Mouse (Mus musculus) MEL (cell line): ENCODE measurements at regions not wholly inside any gene's neighbourhood (a gene's known extent, or its start where the extent isn't known, plus 50 kb on each side); places are given as distances from the start of the nearest gene placed in this dataset.

Experiments used
- DNase-seq: peaks from one replicate; pipeline ENCODE4 v3.0.0; 2011; ENCODE audit warnings: low read depth, low spot score
- H3K27ac ChIP-seq: 2 replicates; pipeline ENCODE4 v1.5.1; 2012; ENCODE audit warnings: low read depth, mild to moderate bottlenecking, control low read depth, low read length, moderate library complexity; ENCODE audit not compliant: control insufficient read depth
- H3K27me3 ChIP-seq, 2 experiments: fragments of 150-350 bp in 1 of 2; sonication (generic) in 1 of 2; 2 replicates each; pipeline ENCODE4 v1.6.1; 2012; ENCODE audit warnings: low read length in 2 of 2, mild to moderate bottlenecking in 2 of 2, improper control_type of control experiment in 1 of 2, moderate library complexity in 1 of 2; ENCODE audit not compliant: insufficient read depth in 2 of 2, control insufficient read depth in 1 of 2
- H3K36me3 ChIP-seq, 2 experiments: 2 replicates each; pipeline ENCODE4 v1.6.1; 2012 to 2014; ENCODE audit warnings: low read length in 2 of 2, improper control_type of control experiment in 1 of 2, inconsistent platforms in 1 of 2, mild to moderate bottlenecking in 1 of 2; ENCODE audit not compliant: insufficient read depth in 2 of 2, control insufficient read depth in 1 of 2
- H3K4me1 ChIP-seq, 2 experiments: fragments of 150-350 bp in 1 of 2; sonication (generic) in 1 of 2; 2 replicates each; pipeline ENCODE4 v1.6.1; 2012; ENCODE audit warnings: low read length in 2 of 2, improper control_type of control experiment in 1 of 2, mild to moderate bottlenecking in 1 of 2; ENCODE audit not compliant: insufficient read depth in 2 of 2, control insufficient read depth in 1 of 2
- H3K4me3 ChIP-seq, 2 experiments: fragments of 150-350 bp in 1 of 2; sonication (generic) in 1 of 2; 2 replicates each; pipeline ENCODE4 v1.5.1; 2012; ENCODE audit warnings: low read depth in 2 of 2, low read length in 2 of 2, mild to moderate bottlenecking in 2 of 2, moderate library complexity in 2 of 2, control low read depth in 1 of 2, improper control_type of control experiment in 1 of 2; ENCODE audit not compliant: control insufficient read depth in 1 of 2, insufficient read depth in 1 of 2
- H3K79me2 ChIP-seq: 2 replicates; pipeline ENCODE4 v1.6.1; 2012; ENCODE audit warnings: mild to moderate bottlenecking, low read length, moderate library complexity; ENCODE audit not compliant: control insufficient read depth, poor library complexity, insufficient read depth
- H3K9ac ChIP-seq: 2 replicates; pipeline ENCODE4 v1.6.1; 2012; ENCODE audit warnings: low read depth, mild to moderate bottlenecking, control low read depth, low read length, moderate library complexity; ENCODE audit not compliant: control insufficient read depth, poor library complexity, severe bottlenecking
- H3K9me3 ChIP-seq: fragments of 150-350 bp; sonication (generic); replicated peaks from 2 replicates; pipeline ENCODE4 v1.6.1; 2012; ENCODE audit warnings: mild to moderate bottlenecking, low read length, improper control_type of control experiment, moderate library complexity; ENCODE audit not compliant: insufficient read depth
- BHLHE40 ChIP-seq: IDR thresholded peaks from 2 replicates; pipeline ENCODE4 v1.6.1; 2012; ENCODE audit warnings: low read depth, mild to moderate bottlenecking, inconsistent platforms, low read length, improper control_type of control experiment, borderline replicate concordance
- CTCF ChIP-seq, 3 experiments: IDR thresholded peaks in 2 of 3; conservative IDR thresholded peaks in 1 of 3; 2 replicates each; pipeline ENCODE4 v1.5.1; 2011 to 2012; ENCODE audit warnings: low read length in 3 of 3, low read depth in 2 of 3, mild to moderate bottlenecking in 2 of 3, improper control_type of control experiment in 1 of 3, inconsistent platforms in 1 of 3, mixed read lengths in 1 of 3, moderate library complexity in 1 of 3; ENCODE audit not compliant: control insufficient read depth in 1 of 3, insufficient read depth in 1 of 3, poor library complexity in 1 of 3, severe bottlenecking in 1 of 3
- E2F4 ChIP-seq: IDR thresholded peaks from 2 replicates; pipeline ENCODE4 v1.6.1; 2011; ENCODE audit warnings: low read depth, low read length, improper control_type of control experiment, borderline replicate concordance
- ELF1 ChIP-seq: IDR thresholded peaks from 2 replicates; pipeline ENCODE4 v1.6.1; 2014; ENCODE audit warnings: low read depth, mild to moderate bottlenecking, inconsistent platforms, low read length, improper control_type of control experiment, moderate library complexity
- EP300 ChIP-seq, 2 experiments: IDR thresholded peaks; 2 replicates each; pipeline ENCODE4 v1.6.1; 2011; ENCODE audit warnings: improper control_type of control experiment in 2 of 2, low read length in 2 of 2, low read depth in 1 of 2, mild to moderate bottlenecking in 1 of 2
- ETS1 ChIP-seq: IDR thresholded peaks from 2 replicates; pipeline ENCODE4 v1.6.1; 2012; ENCODE audit warnings: low read depth, mild to moderate bottlenecking, inconsistent platforms, low read length, improper control_type of control experiment, moderate library complexity
- GABPA ChIP-seq: IDR thresholded peaks from 2 replicates; pipeline ENCODE4 v1.6.1; 2012; ENCODE audit warnings: low read depth, mild to moderate bottlenecking, inconsistent platforms, low read length, improper control_type of control experiment, moderate library complexity
- GATA1 ChIP-seq: IDR thresholded peaks from 2 replicates; pipeline ENCODE4 v1.6.1; 2011; ENCODE audit warnings: low read depth, low read length, improper control_type of control experiment
- HCFC1 ChIP-seq: IDR thresholded peaks from 2 replicates; pipeline ENCODE4 v1.6.1; 2012; ENCODE audit warnings: low read depth, mild to moderate bottlenecking, inconsistent platforms, low read length, improper control_type of control experiment, moderate library complexity
- MAZ ChIP-seq: IDR thresholded peaks from 2 replicates; pipeline ENCODE4 v1.6.1; 2012; ENCODE audit warnings: low read depth, mild to moderate bottlenecking, inconsistent platforms, low read length, improper control_type of control experiment
- MEF2A ChIP-seq: IDR thresholded peaks from 2 replicates; pipeline ENCODE4 v1.6.1; 2014; ENCODE audit warnings: low read depth, mild to moderate bottlenecking, inconsistent platforms, low read length, improper control_type of control experiment; ENCODE audit not compliant: poor library complexity, insufficient replicate concordance, severe bottlenecking; ENCODE audit errors: extremely low read depth
- MXI1 ChIP-seq: IDR thresholded peaks from 2 replicates; pipeline ENCODE4 v1.6.1; 2011; ENCODE audit warnings: mild to moderate bottlenecking, low read depth, low read length, improper control_type of control experiment
- MYC ChIP-seq: IDR thresholded peaks from 2 replicates; pipeline ENCODE4 v1.6.1; 2011; ENCODE audit warnings: low read depth, mild to moderate bottlenecking, low read length, improper control_type of control experiment, moderate library complexity
- NELFE ChIP-seq: IDR thresholded peaks from 2 replicates; pipeline ENCODE4 v1.6.1; 2011; ENCODE audit warnings: low read depth, low read length, improper control_type of control experiment
- NRF1 ChIP-seq: IDR thresholded peaks from 2 replicates; pipeline ENCODE4 v1.6.1; 2014; ENCODE audit warnings: low read depth, mild to moderate bottlenecking, inconsistent platforms, low read length, improper control_type of control experiment, moderate library complexity; ENCODE audit not compliant: poor library complexity, insufficient read depth, severe bottlenecking
- POLR2A ChIP-seq, 2 experiments: IDR thresholded peaks; 2 replicates each; pipeline ENCODE4 v1.6.1; 2011 to 2012; ENCODE audit warnings: low read length in 2 of 2, mild to moderate bottlenecking in 2 of 2, control low read depth in 1 of 2, improper control_type of control experiment in 1 of 2, low read depth in 1 of 2, moderate library complexity in 1 of 2; ENCODE audit not compliant: control insufficient read depth in 1 of 2, insufficient read depth in 1 of 2, poor library complexity in 1 of 2
- RAD21 ChIP-seq: IDR thresholded peaks from 2 replicates; pipeline ENCODE4 v1.6.1; 2011; ENCODE audit warnings: mild to moderate bottlenecking, low read depth, low read length, improper control_type of control experiment
- SIN3A ChIP-seq: IDR thresholded peaks from 2 replicates; pipeline ENCODE4 v1.6.1; 2012; ENCODE audit warnings: low read length, improper control_type of control experiment, inconsistent platforms
- TAL1 ChIP-seq: IDR thresholded peaks from 2 replicates; pipeline ENCODE4 v1.6.1; 2012; ENCODE audit warnings: mild to moderate bottlenecking, inconsistent platforms, low read length, moderate library complexity, mixed read lengths
- UBTF ChIP-seq: IDR thresholded peaks from 2 replicates; pipeline ENCODE4 v1.6.1; 2012; ENCODE audit warnings: low read depth, mild to moderate bottlenecking, inconsistent platforms, low read length, improper control_type of control experiment, moderate library complexity, borderline replicate concordance; ENCODE audit not compliant: insufficient read depth
- USF1 ChIP-seq: IDR thresholded peaks from 2 replicates; pipeline ENCODE4 v1.6.1; 2014; ENCODE audit warnings: low read depth, mild to moderate bottlenecking, inconsistent platforms, low read length, improper control_type of control experiment, moderate library complexity
- USF2 ChIP-seq, 2 experiments: IDR thresholded peaks; 2 replicates each; pipeline ENCODE4 v1.6.1; 2011 to 2012; ENCODE audit warnings: improper control_type of control experiment in 2 of 2, low read length in 2 of 2, borderline replicate concordance in 1 of 2, inconsistent platforms in 1 of 2, low read depth in 1 of 2, mild to moderate bottlenecking in 1 of 2; ENCODE audit not compliant: insufficient read depth in 1 of 2
- ZC3H11A ChIP-seq: IDR thresholded peaks from 2 replicates; pipeline ENCODE4 v1.6.1; 2012; ENCODE audit warnings: low read depth, mild to moderate bottlenecking, inconsistent platforms, low read length, improper control_type of control experiment
- ZKSCAN1 ChIP-seq: IDR thresholded peaks from 2 replicates; pipeline ENCODE4 v1.6.1; 2012; ENCODE audit warnings: low read depth, mild to moderate bottlenecking, inconsistent platforms, low read length, improper control_type of control experiment, moderate library complexity
- ZMIZ1 ChIP-seq: IDR thresholded peaks from 2 replicates; pipeline ENCODE4 v1.6.1; 2012; ENCODE audit warnings: low read depth, mild to moderate bottlenecking, inconsistent platforms, low read length, improper control_type of control experiment, moderate library complexity
- ZNF384 ChIP-seq: IDR thresholded peaks from 2 replicates; pipeline ENCODE4 v1.6.1; 2012; ENCODE audit warnings: low read depth, mild to moderate bottlenecking, inconsistent platforms, low read length, improper control_type of control experiment

DNA sequence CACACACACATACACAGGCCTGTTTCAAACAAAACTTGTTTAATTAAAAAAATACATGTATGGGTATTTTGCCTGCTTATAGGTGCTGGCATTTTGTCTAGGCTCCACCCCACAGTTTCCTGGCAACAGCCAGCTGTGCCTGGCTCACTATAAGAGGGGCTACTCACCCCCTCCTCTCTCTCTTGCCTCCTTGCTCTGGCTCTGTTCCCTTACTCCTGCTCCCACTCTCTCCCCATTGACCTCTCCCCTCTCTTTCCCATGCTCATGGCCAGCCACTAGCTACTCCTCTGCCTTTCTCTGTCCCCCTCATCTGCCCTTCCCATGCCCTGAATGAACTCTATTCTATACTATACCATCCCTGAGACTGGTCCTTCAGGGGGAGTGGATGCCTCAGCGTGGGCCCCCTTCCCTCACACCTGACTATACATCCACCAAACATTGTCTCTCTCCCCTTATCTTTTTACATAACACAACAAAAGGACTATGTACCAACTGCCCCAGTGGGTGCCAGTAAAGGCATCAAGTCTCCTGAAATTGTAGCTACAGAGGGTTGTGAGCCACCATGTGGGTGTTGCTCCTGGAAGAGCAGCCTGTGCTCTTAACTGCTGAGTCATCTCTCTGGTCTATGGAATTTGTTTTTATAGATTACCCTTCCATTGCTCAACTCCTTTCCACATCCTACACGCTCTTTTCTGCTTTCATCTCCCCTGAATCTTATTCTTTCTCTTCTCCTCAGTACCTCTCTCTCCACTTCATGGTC lies 133.1 kb upstream of the Fat4 start:
- Histone ChIP-seq H3K27me3 (no peaks in the 10 kb centered on the region), H3K4me1 (no peaks in the 10 kb centered on the region), H3K9ac (no peak overlapping the region), H3K36me3 (no peaks in the 10 kb centered on the region), H3K4me3 (no peak overlapping the region), H3K9me3 (no peaks in the 10 kb centered on the region), H3K79me2 (no peaks in the 10 kb centered on the region), H3K27ac (no peak overlapping the region)
- no peak for TF ChIP-seq MAZ
- no peak for TF ChIP-seq RAD21
- TF ChIP-seq GABPA = no peak
- no peak for TF ChIP-seq USF2 (IDR thresholded peaks at IDR 0.05; ENCODE audit: borderline replicate concordance in 1 of 2, insufficient read depth in 1 of 2, low read depth in 1 of 2, low read length in 2 of 2)
- TF ChIP-seq USF1 = no peak
- TF ChIP-seq SIN3A = no peak
- TF ChIP-seq BHLHE40 = no peak
- TF ChIP-seq HCFC1 = no peak
- no peak for TF ChIP-seq CTCF (IDR thresholded peaks at IDR 0.05 in 2 of 3, conservative IDR thresholded peaks at IDR 0.05 in 1 of 3; ENCODE audit: control insufficient read depth in 1 of 3, insufficient read depth in 1 of 3, low read depth in 2 of 3, low read length in 3 of 3, poor library complexity in 1 of 3, severe bottlenecking in 1 of 3)
- TF ChIP-seq TAL1 = no peak
- TF ChIP-seq UBTF = no peak
- TF ChIP-seq ZMIZ1 = no peak
- no peak for TF ChIP-seq NRF1
- TF ChIP-seq MEF2A = no peak
- no peak for TF ChIP-seq E2F4
- no peak for TF ChIP-seq ZKSCAN1
- no peak for TF ChIP-seq MYC
- DNase-seq = no peak

DNA sequence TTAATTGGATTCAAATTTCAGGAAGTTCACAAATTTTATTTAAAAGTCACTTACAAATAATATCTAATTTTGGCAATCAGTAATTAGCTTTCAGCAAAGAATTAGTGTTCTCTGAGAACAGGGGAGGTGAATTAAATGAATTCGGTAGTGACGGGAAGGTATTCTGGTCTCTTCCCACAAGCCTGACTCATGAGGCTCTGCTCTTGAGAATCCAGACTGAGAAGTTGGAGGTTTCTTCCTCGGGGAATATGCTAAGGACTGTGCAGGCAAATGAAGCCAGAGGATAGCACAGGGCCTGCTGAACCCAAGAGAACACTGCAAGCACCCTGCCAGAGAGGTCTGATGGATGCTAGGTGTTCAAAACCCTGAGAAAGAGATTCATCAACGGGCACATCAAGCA lies 144.6 kb upstream of the Fat4 start:
- Histone ChIP-seq H3K36me3 (no peaks in the 10 kb centered on the region), H3K27ac (no peak overlapping the region), H3K4me1 (no peaks in the 10 kb centered on the region), H3K79me2 (no peaks in the 10 kb centered on the region), H3K4me3 (no peak overlapping the region), H3K9ac (no peak overlapping the region), H3K27me3 (no peaks in the 10 kb centered on the region), H3K9me3 (no peaks in the 10 kb centered on the region)
- TF ChIP-seq GATA1 (no peak), NELFE (no peak), ELF1 (no peak), MAZ (no peak), SIN3A (no peak), EP300 (IDR thresholded peaks at IDR 0.05; ENCODE audit: low read depth in 1 of 2, low read length in 2 of 2) (no peak), ETS1 (no peak), MXI1 (no peak), ZC3H11A (no peak), HCFC1 (no peak), ZNF384 (no peak), RAD21 (no peak), POLR2A (IDR thresholded peaks at IDR 0.05; ENCODE audit: control insufficient read depth in 1 of 2, insufficient read depth in 1 of 2, low read depth in 1 of 2, low read length in 2 of 2, poor library complexity in 1 of 2) (no peak), USF2 (IDR thresholded peaks at IDR 0.05; ENCODE audit: borderline replicate concordance in 1 of 2, insufficient read depth in 1 of 2, low read depth in 1 of 2, low read length in 2 of 2) (no peak)
- DNase-seq = no peak
